Mouse (Mus musculus) brain, embryonic 14.5 days (tissue): Measurements from ENCODE around the gene Clpx.

Experiments used
- CTCF ChIP-seq: fragments of 200-500 bp; IDR thresholded peaks from 2 replicates; pipeline ENCODE4 v1.5.1; 2012; ENCODE audit warnings: inconsistent platforms, mild to moderate bottlenecking, moderate library complexity, borderline replicate concordance; ENCODE audit not compliant: insufficient read depth, insufficient read length; ENCODE audit errors: extremely low read depth
- POLR2A ChIP-seq: fragments of 200-500 bp; IDR thresholded peaks from 2 replicates; pipeline ENCODE4 v1.6.1; 2012; ENCODE audit warnings: mild to moderate bottlenecking, inconsistent platforms, borderline replicate concordance; ENCODE audit not compliant: poor library complexity, insufficient read depth, insufficient read length, severe bottlenecking; ENCODE audit errors: extremely low read depth

DNA sequence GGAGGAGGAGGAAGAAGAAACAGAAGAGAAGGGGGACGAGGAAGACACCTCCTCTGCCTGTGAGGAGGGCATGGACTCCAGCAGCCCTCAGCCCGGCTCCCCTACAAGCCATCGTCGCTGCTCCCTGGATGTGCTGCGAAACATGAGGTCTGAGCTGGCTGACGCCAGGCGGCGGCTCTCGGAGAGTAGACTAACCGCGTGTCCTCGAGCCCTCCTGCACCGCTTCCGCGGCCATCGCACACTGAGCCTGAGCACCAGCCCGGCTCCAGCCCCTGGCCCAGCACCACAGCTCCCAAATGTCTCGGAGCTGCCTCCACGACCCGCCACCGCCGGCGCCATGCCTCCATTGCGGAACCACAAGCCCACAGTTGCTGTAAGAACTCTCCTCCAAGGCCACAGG, 77.7 kb downstream of the Clpx start:
- TF ChIP-seq POLR2A (no peak), CTCF (no peak)
